In the genomic region with DNA sequence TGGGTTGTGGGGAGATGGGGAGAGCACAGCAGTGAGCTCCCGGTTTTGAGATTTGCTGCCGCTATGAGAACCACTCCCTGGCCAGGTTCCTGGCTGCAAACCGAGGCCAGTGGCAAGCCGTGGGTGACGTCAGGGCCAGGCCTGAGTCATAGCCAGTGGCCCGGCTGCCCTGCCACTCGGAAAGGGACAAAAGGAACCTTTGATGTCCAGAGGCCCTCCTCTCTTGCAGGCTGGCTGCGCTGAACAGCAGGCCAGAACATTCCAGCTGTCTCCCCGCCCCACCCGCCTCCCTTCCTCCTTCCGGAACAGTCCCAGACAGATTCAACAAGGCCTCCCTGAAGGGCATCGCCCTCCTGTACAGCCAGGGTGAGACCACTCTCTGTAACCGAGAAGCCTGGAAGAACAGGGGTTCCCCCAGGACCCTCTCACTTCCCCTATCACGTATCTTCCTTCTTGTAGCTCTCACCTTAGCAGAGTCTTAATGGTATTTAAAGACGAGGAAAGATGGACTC, we compare ENCODE assay signal across 8 mouse cellular contexts. TPM values are rescaled to one million over a fixed set of nuclear protein-coding genes. Genes with fewer than 3 reads are reported as not detected.
DNase-seq lines count a peak whose midpoint lies in the region; ATAC-seq and TF ChIP-seq lines count a peak whose summit lies in the region.

Gene Zbtb38, minus strand, starts transcription at position 229 of the 512 bp plus-strand sequence.

- peaks cover 45% of the 10 kb centered on the region for H3K4me1 ChIP-seq in E14TG2a.4 (replicated peaks; ENCODE audit: low read depth, low read length)
- peaks cover 6% of the 10 kb centered on the region; the same call in 1 of the 2 replicates for H3K4me1 ChIP-seq in bone marrow macrophage, adult 2 months (ENCODE audit: control insufficient read depth, insufficient read depth, low read length)
- H3K4me1 ChIP-seq in forebrain, embryonic 13.5 days, result peaks cover 8% of the 10 kb centered on the region; the same call in 1 of the 2 replicates
- H3K4me1 ChIP-seq in heart, postnatal 0 days (ENCODE audit: control insufficient read depth, insufficient read depth), result peaks cover 13% of the 10 kb centered on the region
- H3K4me1 ChIP-seq in liver, embryonic 12.5 days, result no peaks in the 10 kb centered on the region
- H3K4me1 ChIP-seq in neural tube, embryonic 12.5 days, result no peaks in the 10 kb centered on the region

- no peaks in the 10 kb centered on the region for H3K9me3 ChIP-seq in E14TG2a.4 (ENCODE audit: low read length)
- H3K9me3 ChIP-seq in forebrain, embryonic 13.5 days (replicated peaks), result no peaks in the 10 kb centered on the region
- H3K9me3 ChIP-seq in heart, postnatal 0 days (replicated peaks; ENCODE audit: control insufficient read depth, low read length), result no peaks in the 10 kb centered on the region
- H3K9me3 ChIP-seq in liver, embryonic 12.5 days (replicated peaks), result no peaks in the 10 kb centered on the region
- no peaks in the 10 kb centered on the region for H3K9me3 ChIP-seq in neural tube, embryonic 12.5 days

- peak; percentile 94 for DNase-seq in heart, postnatal 0 days (ENCODE audit: low spot score)
- DNase-seq in kidney, postnatal 25 days, result peak; percentile 78 to 93
- DNase-seq in urinary bladder, postnatal 14 days (ENCODE audit: low spot score), result peak; percentile 80

- TF ChIP-seq EP300 in heart, postnatal 0 days (IDR thresholded peaks at IDR 0.05; ENCODE audit: low read depth), result no peak; the same call in 1 of the 2 replicates

- H3K4me3 ChIP-seq in E14TG2a.4 (replicated peaks; ENCODE audit: low read length), result peak within 1 kb of the TSS; percentile 68
- H3K4me3 ChIP-seq in bone marrow macrophage, adult 2 months (ENCODE audit: insufficient read depth, low read length), result no peak within 1 kb of the TSS
- no peak within 1 kb of the TSS for H3K4me3 ChIP-seq in forebrain, embryonic 13.5 days
- no peak within 1 kb of the TSS for H3K4me3 ChIP-seq in heart, postnatal 0 days (ENCODE audit: low read depth, low read length)
- H3K4me3 ChIP-seq in liver, embryonic 12.5 days, result no peak within 1 kb of the TSS
- H3K4me3 ChIP-seq in neural tube, embryonic 12.5 days, result no peak within 1 kb of the TSS

- peaks cover 24% of the 10 kb centered on the region for H3K36me3 ChIP-seq in E14TG2a.4 (ENCODE audit: insufficient read depth, low read length)
- H3K36me3 ChIP-seq in forebrain, embryonic 13.5 days (ENCODE audit: poor library complexity, severe bottlenecking), result no peaks in the 10 kb centered on the region
- H3K36me3 ChIP-seq in heart, postnatal 0 days (replicated peaks; ENCODE audit: control insufficient read depth, insufficient read depth, low read length), result peaks cover 30% of the 10 kb centered on the region
- no peaks in the 10 kb centered on the region for H3K36me3 ChIP-seq in liver, embryonic 12.5 days
- no peaks in the 10 kb centered on the region for H3K36me3 ChIP-seq in neural tube, embryonic 12.5 days

- TF ChIP-seq CTCF in E14TG2a.4 (conservative IDR thresholded peaks at IDR 0.05; ENCODE audit: low read length), result no peak
- no peak for TF ChIP-seq CTCF in bone marrow macrophage, adult 2 months (IDR thresholded peaks at IDR 0.05; ENCODE audit: low read depth, low read length)
- TF ChIP-seq CTCF in heart, postnatal 0 days (IDR thresholded peaks at IDR 0.05; ENCODE audit: low read depth), result no peak

- no peak within 1 kb of the TSS for H3K4me2 ChIP-seq in forebrain, embryonic 13.5 days
- peak within 1 kb of the TSS; percentile 45 for H3K4me2 ChIP-seq in heart, postnatal 0 days (ENCODE audit: low read depth, low read length)
- no peak within 1 kb of the TSS for H3K4me2 ChIP-seq in liver, embryonic 12.5 days
- H3K4me2 ChIP-seq in neural tube, embryonic 12.5 days (replicated peaks), result 0 out of 2 replicates have a peak within 1 kb of the TSS, but pooled peaks have one; percentile 5

- no peaks in the 10 kb centered on the region for H3K27me3 ChIP-seq in E14TG2a.4 (ENCODE audit: insufficient read depth, low read length)
- H3K27me3 ChIP-seq in forebrain, embryonic 13.5 days, result no peaks in the 10 kb centered on the region
- H3K27me3 ChIP-seq in heart, postnatal 0 days (ENCODE audit: control insufficient read depth, insufficient read depth, low read length), result no peaks in the 10 kb centered on the region
- no peaks in the 10 kb centered on the region for H3K27me3 ChIP-seq in liver, embryonic 12.5 days (replicated peaks)
- H3K27me3 ChIP-seq in neural tube, embryonic 12.5 days (replicated peaks), result no peaks in the 10 kb centered on the region

- peak; percentile 21; the same call in 1 of the 2 replicates for ATAC-seq in forebrain, embryonic 13.5 days
- peak; percentile 95 for ATAC-seq in heart, postnatal 0 days (ENCODE audit: insufficient read depth, low read depth)
- ATAC-seq in liver, embryonic 12.5 days, result no peak
- peak; percentile 48; the same call in 1 of the 2 replicates for ATAC-seq in neural tube, embryonic 12.5 days (ENCODE audit: low FRiP score, low read depth)

- WGBS in forebrain, embryonic 13.5 days, result 49% methylated on average over 15 of the region's 15 CpGs
- 10% methylated on average over 15 of the region's 15 CpGs for WGBS in heart, postnatal 0 days
- 62% methylated on average over 15 of the region's 15 CpGs for WGBS in liver, embryonic 12.5 days (ENCODE audit: insufficient replicate concordance)
- WGBS in neural tube, embryonic 12.5 days, result 47% methylated on average over 15 of the region's 15 CpGs

- no peak within 1 kb of the TSS for H3K27ac ChIP-seq in bone marrow macrophage, adult 2 months (ENCODE audit: insufficient read depth, low read depth, low read length)
- no peak within 1 kb of the TSS for H3K27ac ChIP-seq in forebrain, embryonic 13.5 days
- H3K27ac ChIP-seq in heart, postnatal 0 days (ENCODE audit: low read depth), result peak within 1 kb of the TSS; percentile 86
- H3K27ac ChIP-seq in liver, embryonic 12.5 days, result no peak within 1 kb of the TSS
- H3K27ac ChIP-seq in neural tube, embryonic 12.5 days, result no peak within 1 kb of the TSS

- H3K9ac ChIP-seq in forebrain, embryonic 13.5 days, result no peak within 1 kb of the TSS
- no peak within 1 kb of the TSS for H3K9ac ChIP-seq in heart, postnatal 0 days (replicated peaks; ENCODE audit: low read depth, low read length)
- 0 out of 2 replicates have a peak within 1 kb of the TSS, but pooled peaks have one; percentile 8 for H3K9ac ChIP-seq in liver, embryonic 12.5 days
- H3K9ac ChIP-seq in neural tube, embryonic 12.5 days, result no peak within 1 kb of the TSS

- TF ChIP-seq POLR2A in bone marrow macrophage, adult 2 months (IDR thresholded peaks at IDR 0.05; ENCODE audit: borderline replicate concordance, low read depth, low read length), result no peak

RNA-seq across cellular contexts. Expression of gene Zbtb38, which starts in this region (rescaled TPM):
- polyA plus RNA-seq in bone marrow macrophage, adult 2 months (2012; ENCODE audit: insufficient read depth, insufficient read length, missing spikeins), result 20.6 and 24.0 TPM in 2 replicates
- 30.5 and 30.8 TPM in 2 replicates for polyA plus RNA-seq in forebrain, embryonic 13.5 days (2015; fragmentation: Nextera tagmentation; extraction: Ambion mirVana)
- 31.8 and 44.5 TPM in 2 replicates for total RNA-seq in heart, postnatal 0 days (2014; rRNA removed; ENCODE audit: low replicate concordance)
- polyA plus RNA-seq in heart, postnatal 0 days (2015; fragmentation: Nextera tagmentation; extraction: Ambion mirVana), result 27.5 and 28.7 TPM in 2 replicates
- 6.8 and 7.0 TPM in 2 replicates for polyA plus RNA-seq in liver, embryonic 12.5 days (2016; fragmentation: Nextera tagmentation; extraction: Ambion mirVana)
- polyA plus RNA-seq in neural tube, embryonic 12.5 days (2016; fragmentation: Nextera tagmentation; extraction: Ambion mirVana), result 19.7 and 21.1 TPM in 2 replicates

Comparison
In these comparisons a context has a peak if more than half of its experiments do, and no peak if none do; other contexts are left out.
1. H3K4me2 ChIP-seq: peak in heart, postnatal 0 days (single experiment) and neural tube, embryonic 12.5 days (single experiment); none in forebrain, embryonic 13.5 days (single experiment) and liver, embryonic 12.5 days (single experiment).
2. Peak in every context shown above with its lines, with median percentiles within 50 percentile points of each other: DNase-seq.